Mouse (Mus musculus): ENCODE results near the gene Cdk10. TPM values are rescaled to one million over a fixed set of nuclear protein-coding genes. Genes with fewer than 3 reads are reported as not detected.
"Not testable (repeated sequence)": the region's sequence is repeated elsewhere in the genome, so short reads cannot be mapped to it uniquely, and the experiment has no call there.

The Cdk10 gene
- total and polyA plus RNA-seq, 3 experiments = 24.8 to 35.7 (median 33.9) TPM

DNA sequence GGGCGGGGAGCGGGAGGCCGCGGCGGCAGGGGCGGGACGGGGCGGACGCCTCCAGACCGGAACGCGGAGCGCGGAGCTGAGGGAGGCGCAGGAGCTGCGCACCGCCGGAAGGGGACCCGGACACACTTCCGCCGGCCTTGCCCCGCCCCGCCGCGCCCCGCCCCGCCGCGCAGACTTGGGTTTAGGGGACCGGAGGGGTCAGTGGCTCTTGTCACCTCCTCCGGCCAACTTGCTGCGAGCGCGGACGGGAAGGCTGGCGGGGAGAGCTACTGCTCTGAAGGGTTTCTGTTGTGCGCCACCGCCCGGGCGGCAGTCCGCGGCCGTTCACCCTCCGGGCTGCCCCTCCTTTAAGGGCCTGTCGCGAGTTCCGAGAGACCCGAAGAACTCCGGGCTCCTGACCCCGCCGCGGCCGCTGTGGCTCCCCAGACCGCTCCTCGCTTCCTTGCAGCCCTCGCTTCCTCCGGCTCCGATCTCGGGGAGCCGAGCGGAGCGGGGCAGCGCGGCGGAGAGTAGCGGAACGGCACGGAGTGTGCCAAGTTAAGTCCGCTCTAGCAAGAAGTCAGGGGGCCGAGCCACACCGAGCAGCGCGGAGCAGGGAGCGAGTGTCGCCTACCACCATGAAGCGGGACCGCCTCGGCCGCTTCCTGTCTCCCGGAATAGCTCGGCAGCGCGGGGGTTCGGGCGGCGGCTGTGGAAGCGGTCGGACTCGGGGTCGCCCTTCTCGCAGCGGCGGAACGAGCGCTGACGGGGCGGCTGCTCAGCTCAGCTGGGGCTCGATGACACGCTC is 29.6 kb downstream of the Cdk10 start, which contains the start of the genes Zfp276 and Vps9d1 (continued):
- TF ChIP-seq NRF1 (IDR thresholded peaks at IDR 0.05; ENCODE audit: low read depth, low read length) (peak; percentile 49; the same call in 1 of the 2 replicates), PAX5 (IDR thresholded peaks at IDR 0.05; ENCODE audit: low read length) (no peak)

GRCm38 (mm10) chr8:123255170-123255569 is 30.5 kb downstream of the Cdk10 start:
- peak overlapping the region; percentile 75 to 89 (median 87) for H3K4me3 ChIP-seq (replicated peaks in 1 of 3; ENCODE audit: low read depth in 2 of 3, low read length in 2 of 3, poor library complexity in 1 of 3)
- in situ Hi-C loops (cut with MboI; ENCODE audit: low pct_ligation_motif_present, low pct_unique_long_range_greater_than_20kb, low sequenced_read_pairs) = no loop called here
- no peaks in the 10 kb centered on the region for H3K9me3 ChIP-seq (replicated peaks; ENCODE audit: low read length)
- no peaks in the 10 kb centered on the region for H3K27me3 ChIP-seq (replicated peaks)
- peak overlapping the region; percentile 46; the same call in 1 of the 2 replicates for H3K9ac ChIP-seq (ENCODE audit: insufficient read depth, low read depth)
- H3K4me2 ChIP-seq (ENCODE audit: insufficient read depth, low read depth, poor library complexity, severe bottlenecking) = peak overlapping the region; percentile 87
- TF ChIP-seq ZNF384 (IDR thresholded peaks at IDR 0.05; ENCODE audit: low read depth, low read length) (no peak), MAZ (IDR thresholded peaks at IDR 0.05; ENCODE audit: low read depth, low read length) (no peak), HCFC1 (IDR thresholded peaks at IDR 0.05; ENCODE audit: low read depth, low read length) (no peak), USF1 (IDR thresholded peaks at IDR 0.05; ENCODE audit: low read depth, low read length) (no peak), GABPA (IDR thresholded peaks at IDR 0.05; ENCODE audit: insufficient replicate concordance, low read depth, low read length) (no peak), PAX5 (IDR thresholded peaks at IDR 0.05; ENCODE audit: low read length) (no peak), RAD21 (IDR thresholded peaks at IDR 0.05; ENCODE audit: low read depth, low read length) (no peak), TCF12 (IDR thresholded peaks at IDR 0.05; ENCODE audit: low read depth, low read length) (no peak), ZKSCAN1 (IDR thresholded peaks at IDR 0.05; ENCODE audit: borderline replicate concordance, low read depth, low read length) (no peak), KAT2A (IDR thresholded peaks at IDR 0.05; ENCODE audit: insufficient replicate concordance, low read length) (no peak), ETS1 (conservative IDR thresholded peaks at IDR 0.05; ENCODE audit: low read depth, low read length) (no peak)
- dilution Hi-C loops (cut with MboI; ENCODE audit: extremely low pct_ligation_motif_present, extremely low pct_unique_long_range_greater_than_20kb, low sequenced_read_pairs) = no loop called here
- H3K79me2 ChIP-seq (replicated peaks; ENCODE audit: control insufficient read depth, extremely low read depth, insufficient read depth, poor library complexity, severe bottlenecking) = no peaks in the 10 kb centered on the region
- DNase-seq (ENCODE audit: extremely low read depth) = no peak
- peaks cover 37 to 62% of the 10 kb centered on the region in 2 experiments for H3K36me3 ChIP-seq (replicated peaks in 1 of 2; ENCODE audit: control insufficient read depth in 1 of 2, insufficient read depth in 1 of 2, low read length in 1 of 2)
- no peak overlapping the region for H3K27ac ChIP-seq (ENCODE audit: insufficient read depth, low read depth)
- peaks cover 13 to 41% of the 10 kb centered on the region in 2 experiments for H3K4me1 ChIP-seq (ENCODE audit: control insufficient read depth in 1 of 2, insufficient read depth in 2 of 2)

DNA sequence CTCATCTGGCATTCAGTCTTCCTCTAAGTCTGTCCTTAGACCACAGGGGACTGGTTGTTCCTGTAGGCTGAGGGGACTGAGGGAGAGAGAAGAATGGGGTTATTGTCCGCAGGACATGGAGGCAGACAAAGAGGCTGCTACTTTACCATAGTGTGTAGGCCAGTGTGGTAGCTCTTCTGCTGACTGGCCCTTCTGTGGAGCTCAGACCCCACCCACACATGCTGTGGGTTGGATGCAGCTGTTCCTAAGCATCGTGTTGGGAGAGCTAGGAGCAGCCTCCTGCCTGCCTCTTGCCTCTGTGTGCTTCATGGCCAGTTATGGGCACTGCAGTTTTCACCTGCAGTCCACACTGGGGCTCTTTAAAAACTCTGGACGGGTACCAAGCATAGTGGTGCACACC is 32.5 kb downstream of the Cdk10 start:
- Histone ChIP-seq H3K27ac (ENCODE audit: insufficient read depth, low read depth) (no peak overlapping the region), H3K9me3 (replicated peaks; ENCODE audit: low read length) (no peaks in the 10 kb centered on the region), H3K9ac (ENCODE audit: insufficient read depth, low read depth) (no peak overlapping the region), H3K4me2 (ENCODE audit: insufficient read depth, low read depth, poor library complexity, severe bottlenecking) (no peak overlapping the region), H3K4me1 (ENCODE audit: control insufficient read depth in 1 of 2, insufficient read depth in 2 of 2) (peaks cover 7 to 23% of the 10 kb centered on the region in 2 experiments; a peak in 3 of 4 replicates), H3K27me3 (replicated peaks) (no peaks in the 10 kb centered on the region), H3K79me2 (replicated peaks; ENCODE audit: control insufficient read depth, extremely low read depth, insufficient read depth, poor library complexity, severe bottlenecking) (no peaks in the 10 kb centered on the region), H3K4me3 (replicated peaks in 1 of 3; ENCODE audit: low read depth in 2 of 3, low read length in 2 of 3, poor library complexity in 1 of 3) (no peak overlapping the region), H3K36me3 (replicated peaks in 1 of 2; ENCODE audit: control insufficient read depth in 1 of 2, insufficient read depth in 1 of 2, low read length in 1 of 2) (peaks cover 35 to 59% of the 10 kb centered on the region in 2 experiments)
- TF ChIP-seq GABPA (IDR thresholded peaks at IDR 0.05; ENCODE audit: insufficient replicate concordance, low read depth, low read length) (no peak), USF1 (IDR thresholded peaks at IDR 0.05; ENCODE audit: low read depth, low read length) (no peak), BHLHE40 (IDR thresholded peaks at IDR 0.05; ENCODE audit: low read depth, low read length) (no peak), USF2 (conservative IDR thresholded peaks at IDR 0.05; ENCODE audit: low read depth, low read length) (no peak), CHD1 (IDR thresholded peaks at IDR 0.05; ENCODE audit: low read depth, low read length) (no peak), POLR2A (IDR thresholded peaks at IDR 0.05; ENCODE audit: low read depth, low read length) (no peak), EP300 (IDR thresholded peaks at IDR 0.05; ENCODE audit: low read length) (no peak), JUND (conservative IDR thresholded peaks at IDR 0.05; ENCODE audit: low read depth, low read length) (no peak)
- dilution Hi-C loops (cut with MboI; ENCODE audit: extremely low pct_ligation_motif_present, extremely low pct_unique_long_range_greater_than_20kb, low sequenced_read_pairs) = no loop called here
- in situ Hi-C loops (cut with MboI; ENCODE audit: low pct_ligation_motif_present, low pct_unique_long_range_greater_than_20kb, low sequenced_read_pairs) = no loop called here
- no peak for DNase-seq (ENCODE audit: extremely low read depth)

- H3K27me3 ChIP-seq (replicated peaks); H3K9ac ChIP-seq (ENCODE audit: insufficient read depth, low read depth); H3K9me3 ChIP-seq (replicated peaks; ENCODE audit: low read length); H3K4me2 ChIP-seq (ENCODE audit: insufficient read depth, low read depth, poor library complexity, severe bottlenecking); dilution Hi-C loops (cut with MboI; ENCODE audit: extremely low pct_ligation_motif_present, extremely low pct_unique_long_range_greater_than_20kb, low sequenced_read_pairs); H3K79me2 ChIP-seq (replicated peaks; ENCODE audit: control insufficient read depth, extremely low read depth, insufficient read depth, poor library complexity, severe bottlenecking); DNase-seq (ENCODE audit: extremely low read depth); H3K27ac ChIP-seq (ENCODE audit: insufficient read depth, low read depth); in situ Hi-C loops (cut with MboI; ENCODE audit: low pct_ligation_motif_present, low pct_unique_long_range_greater_than_20kb, low sequenced_read_pairs); H3K4me3 ChIP-seq (replicated peaks in 1 of 3; ENCODE audit: low read depth in 2 of 3, low read length in 2 of 3, poor library complexity in 1 of 3): not testable (repeated sequence)
- Histone ChIP-seq H3K4me1 (ENCODE audit: control insufficient read depth in 1 of 2, insufficient read depth in 2 of 2) (peaks cover 7 to 20% of the 10 kb centered on the region in 2 experiments; a peak in 3 of 4 replicates), H3K36me3 (replicated peaks in 1 of 2; ENCODE audit: control insufficient read depth in 1 of 2, insufficient read depth in 1 of 2, low read length in 1 of 2) (peaks cover 35 to 60% of the 10 kb centered on the region in 2 experiments)
These were observed 33.0 kb downstream of the Cdk10 start for GRCm38 (mm10) chr8:123257593-123257992.

Data from CH12.LX (cell line).